Mouse (Mus musculus) ES-E14 (cell line): Measurements from ENCODE around the gene Plxnd1. TPM values are rescaled to one million over a fixed set of nuclear protein-coding genes. Genes with fewer than 3 reads are reported as not detected.

ENCODE experiments used
- DNase-seq: peaks from one replicate; pipeline ENCODE4 v3.0.0-alpha.2; 2013; ENCODE audit warnings: low read depth, low spot score
- H3K27ac ChIP-seq: 2 replicates; pipeline ENCODE4 v1.5.1; 2012; ENCODE audit warnings: low read depth, mild to moderate bottlenecking, low read length, moderate library complexity, mixed read lengths; ENCODE audit not compliant: poor library complexity, insufficient read depth, severe bottlenecking
- H3K36me3 ChIP-seq: 2 replicates; pipeline ENCODE4 v1.6.1; 2012; ENCODE audit warnings: mild to moderate bottlenecking, low read length, moderate library complexity, mixed read lengths; ENCODE audit not compliant: control insufficient read depth, poor library complexity, insufficient read depth, severe bottlenecking
- H3K4me1 ChIP-seq, 2 experiments: fragments of 150-350 bp in 1 of 2; sonication (generic) in 1 of 2; 2 replicates each; pipeline ENCODE4 v1.6.1; 2012; ENCODE audit warnings: low read length in 2 of 2, mild to moderate bottlenecking in 1 of 2, mixed read lengths in 1 of 2; ENCODE audit not compliant: control insufficient read depth in 2 of 2, insufficient read depth in 2 of 2, poor library complexity in 1 of 2
- H3K4me3 ChIP-seq, 2 experiments: fragments of 150-350 bp in 1 of 2; sonication (generic) in 1 of 2; 2 replicates each; pipeline ENCODE4 v1.5.1; 2012; ENCODE audit warnings: low read length in 2 of 2, low read depth in 1 of 2, mild to moderate bottlenecking in 1 of 2, mixed read lengths in 1 of 2; ENCODE audit not compliant: insufficient read depth in 1 of 2, poor library complexity in 1 of 2, severe bottlenecking in 1 of 2
- H3K9ac ChIP-seq: 2 replicates; pipeline ENCODE4 v1.6.1; 2012; ENCODE audit warnings: low read depth, mild to moderate bottlenecking, low read length, mixed read lengths; ENCODE audit not compliant: poor library complexity, insufficient read depth, severe bottlenecking
- H3K9me3 ChIP-seq: fragments of 150-350 bp; sonication (generic); 2 replicates; pipeline ENCODE4 v1.6.1; 2012; ENCODE audit warnings: low read depth, mild to moderate bottlenecking, low read length; ENCODE audit not compliant: control insufficient read depth, insufficient read depth
- CHD2 ChIP-seq: IDR thresholded peaks from 2 replicates; pipeline ENCODE4 v1.6.1; 2014; ENCODE audit warnings: mild to moderate bottlenecking, low read depth, low read length, inconsistent platforms
- HCFC1 ChIP-seq: IDR thresholded peaks from 2 replicates; pipeline ENCODE4 v1.6.1; 2012; ENCODE audit warnings: low read length, inconsistent platforms, borderline replicate concordance; ENCODE audit not compliant: insufficient read depth
- MAFK ChIP-seq: IDR thresholded peaks from 2 replicates; pipeline ENCODE4 v1.6.1; 2014; ENCODE audit warnings: mild to moderate bottlenecking, low read depth, low read length, inconsistent platforms; ENCODE audit not compliant: insufficient read depth
- ZC3H11A ChIP-seq: IDR thresholded peaks from 2 replicates; pipeline ENCODE4 v1.6.1; 2012; ENCODE audit warnings: low read depth, mild to moderate bottlenecking, inconsistent platforms, low read length, borderline replicate concordance
- ZNF384 ChIP-seq: IDR thresholded peaks from 2 replicates; pipeline ENCODE4 v1.6.1; 2012; ENCODE audit warnings: low read depth, low read length, inconsistent platforms
- in situ Hi-C, 2 experiments: fragments of 600-800 bp; cut with MboI; formaldehyde crosslinking; loops; one replicate each; pipeline ENCODE4 v1.15.1; 2025; ENCODE audit warnings: low sequenced_read_pairs in 2 of 2, inconsistent platforms in 1 of 2; ENCODE audit not compliant: unreplicated experiment in 2 of 2
- total RNA-seq: library from RNA; depleted of rRNA; stranded (reverse); fragments of 300-350 nt; gene quantifications from 2 replicates; pipeline ENCODE4 v1.2.3, GENCODE M21; 2012

The Plxnd1 gene
- total RNA-seq, 1 experiment, result 8.7 TPM

DNA sequence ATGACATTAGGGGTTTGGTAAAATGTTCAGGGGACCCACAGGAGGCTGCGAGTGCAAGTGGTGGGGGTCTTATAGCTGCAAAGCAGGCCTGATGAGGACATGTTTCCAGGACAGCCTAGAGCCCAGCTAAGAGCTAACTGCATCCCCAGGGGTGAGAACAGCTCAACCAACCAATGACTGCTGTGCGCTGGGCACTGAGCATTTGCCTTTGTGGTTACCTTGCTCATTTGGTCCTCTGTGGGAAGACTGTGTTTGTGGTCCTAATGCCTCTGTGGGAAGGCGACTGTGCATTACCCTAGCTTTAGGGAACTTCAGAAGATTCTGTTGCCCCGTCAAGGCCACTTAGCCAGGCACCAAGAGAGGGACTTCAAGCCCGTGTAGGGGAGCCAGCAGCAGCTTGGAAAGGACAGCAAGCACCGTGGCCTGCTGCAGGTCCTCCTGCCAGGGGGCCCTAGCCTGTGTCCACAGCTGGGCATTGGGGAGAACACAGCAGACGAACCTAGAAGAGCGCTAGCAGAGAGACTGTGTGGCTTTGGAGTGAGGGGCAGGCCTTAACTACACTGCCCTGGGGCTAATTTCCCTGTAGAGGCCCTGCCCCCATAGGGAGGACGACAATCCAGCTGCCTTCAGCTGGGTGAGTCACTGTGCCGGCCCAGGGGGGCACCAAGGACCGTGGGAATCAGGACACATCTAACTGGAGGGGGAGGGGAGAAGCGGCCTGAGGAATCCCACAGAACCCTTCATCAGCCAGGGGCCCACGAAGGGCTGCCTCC is 3.5 kb downstream of the Plxnd1 start:
- Histone ChIP-seq H3K27ac (no peak overlapping the region), H3K4me1 (no peaks in the 10 kb centered on the region), H3K4me3 (no peak overlapping the region)

GRCm38 (mm10) chr6:115990479-115990878 is 4.3 kb downstream of the Plxnd1 start:
- in situ Hi-C loops, result no loop called here
- Histone ChIP-seq H3K9ac (no peak overlapping the region), H3K9me3 (no peaks in the 10 kb centered on the region), H3K27ac (no peak overlapping the region), H3K4me3 (no peak overlapping the region), H3K4me1 (no peaks in the 10 kb centered on the region), H3K36me3 (no peaks in the 10 kb centered on the region)
- TF ChIP-seq ZC3H11A (no peak), ZNF384 (no peak), HCFC1 (no peak), MAFK (no peak), CHD2 (no peak)
- no peak for DNase-seq

More for the DNA sequence above, 3.5 kb downstream of the Plxnd1 start:
- in situ Hi-C loops, result no loop called here
- DNase-seq, result no peak
- Histone ChIP-seq H3K9ac (no peak overlapping the region), H3K9me3 (no peaks in the 10 kb centered on the region), H3K36me3 (no peaks in the 10 kb centered on the region)
- no peak for TF ChIP-seq HCFC1
- no peak for TF ChIP-seq MAFK
- TF ChIP-seq ZNF384, result no peak
- TF ChIP-seq ZC3H11A, result no peak
- TF ChIP-seq CHD2, result no peak

GRCm38 (mm10) chr6:115990056-115990455 is 4.7 kb downstream of the Plxnd1 start:
- H3K27ac ChIP-seq, result no peak overlapping the region
- no peak overlapping the region for H3K9ac ChIP-seq
- no peaks in the 10 kb centered on the region for H3K9me3 ChIP-seq
- TF ChIP-seq CHD2, result no peak
- TF ChIP-seq ZNF384, result no peak
- TF ChIP-seq HCFC1, result no peak
- no peak for TF ChIP-seq MAFK
- no peak for TF ChIP-seq ZC3H11A
- H3K36me3 ChIP-seq, result no peaks in the 10 kb centered on the region
- DNase-seq, result no peak
- no peak overlapping the region for H3K4me3 ChIP-seq
- H3K4me1 ChIP-seq, result no peaks in the 10 kb centered on the region
- in situ Hi-C loops, result no loop called here

DNA sequence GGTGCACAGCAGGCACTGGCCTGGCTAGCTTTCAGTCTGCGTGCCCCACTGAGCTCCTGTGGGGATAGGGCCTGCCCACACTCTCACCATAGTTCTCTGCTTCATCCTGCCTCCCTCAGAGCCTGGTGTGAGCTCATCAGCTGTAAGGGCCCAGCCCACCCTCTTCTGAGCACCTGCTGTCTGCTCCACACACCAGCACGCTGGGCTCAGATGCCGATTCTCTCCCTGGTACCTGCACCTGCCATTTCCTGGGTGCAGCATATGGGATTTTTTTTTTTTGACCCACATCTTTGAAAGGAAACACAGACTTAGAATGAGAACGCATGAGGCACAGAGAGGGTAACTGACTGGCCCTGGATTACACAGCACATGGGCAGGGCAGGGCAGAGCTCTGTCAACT is 5.2 kb downstream of the Plxnd1 start:
- H3K4me3 ChIP-seq, result no peak overlapping the region
- H3K9me3 ChIP-seq, result no peaks in the 10 kb centered on the region
- TF ChIP-seq ZNF384 (no peak), CHD2 (no peak), MAFK (no peak), HCFC1 (no peak), ZC3H11A (no peak)
- no peaks in the 10 kb centered on the region for H3K36me3 ChIP-seq
- DNase-seq, result no peak
- in situ Hi-C loops, result no loop called here
- no peak overlapping the region for H3K27ac ChIP-seq
- no peaks in the 10 kb centered on the region for H3K4me1 ChIP-seq
- H3K9ac ChIP-seq, result no peak overlapping the region

GRCm38 (mm10) chr6:115989032-115989431 is 5.8 kb downstream of the Plxnd1 start:
- H3K9me3 ChIP-seq, result no peaks in the 10 kb centered on the region
- in situ Hi-C loops, result no loop called here
- DNase-seq, result no peak
- H3K4me1 ChIP-seq, result no peaks in the 10 kb centered on the region
- no peak overlapping the region for H3K27ac ChIP-seq
- H3K9ac ChIP-seq, result no peak overlapping the region
- no peaks in the 10 kb centered on the region for H3K36me3 ChIP-seq
- no peak overlapping the region for H3K4me3 ChIP-seq
- no peak for TF ChIP-seq ZNF384
- TF ChIP-seq HCFC1, result no peak
- TF ChIP-seq ZC3H11A, result no peak
- TF ChIP-seq CHD2, result no peak
- no peak for TF ChIP-seq MAFK
